Mouse (Mus musculus): Measurements from ENCODE around the gene Adap1.

GRCm38 (mm10) chr5:139303646-139304061 is 21.8 kb downstream of the Adap1 start:
- TF ChIP-seq CTCF (IDR thresholded peaks at IDR 0.05; ENCODE audit: control insufficient read depth, insufficient read depth, insufficient replicate concordance, low read depth, low read length) (no peak), POLR2A (IDR thresholded peaks at IDR 0.05; ENCODE audit: control insufficient read depth, low read depth, low read length) (no peak)
